Mouse (Mus musculus) spleen, adult 12 weeks (tissue): ENCODE data around the gene Gbp10.
"Not testable (repeated sequence)": the region's sequence is repeated elsewhere in the genome, so short reads cannot be mapped to it uniquely, and the experiment has no call there.

Experiments used
- DNase-seq: peaks from one replicate; pipeline ENCODE4 v3.0.0; 2022; ENCODE audit warnings: low spot score

Gbp10 gene

DNA sequence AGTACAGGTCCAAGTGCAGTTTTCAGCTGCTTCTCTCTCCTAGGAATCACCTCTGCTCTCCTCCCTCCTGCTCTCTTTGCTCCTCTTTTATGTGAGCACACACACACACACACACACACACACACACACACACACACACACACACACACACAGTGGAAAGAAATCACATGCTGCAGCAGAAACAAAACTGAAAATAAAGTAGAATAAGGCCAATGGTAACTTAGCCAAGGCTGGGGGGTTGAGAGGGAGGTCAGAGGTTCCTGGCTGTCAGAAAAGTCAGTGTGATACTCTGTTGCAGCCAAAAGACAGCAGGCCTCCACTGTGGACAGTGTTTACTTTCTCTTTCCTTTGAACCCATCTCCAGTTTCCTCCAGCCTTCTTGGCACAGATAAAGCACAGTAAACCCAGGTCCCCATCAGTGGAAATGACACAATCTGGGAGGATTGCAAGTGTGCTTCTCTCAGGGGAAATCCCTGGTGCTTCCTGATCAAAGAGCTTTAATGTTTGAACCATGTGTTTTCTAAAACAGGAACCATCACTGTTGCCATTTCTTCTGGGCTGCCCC lies at the start of gene Gbp10:
TSS of gene Gbp10 (minus strand) at position 51 of the 565 bp plus-strand sequence.
- DNase-seq, result peak; percentile 1

DNA sequence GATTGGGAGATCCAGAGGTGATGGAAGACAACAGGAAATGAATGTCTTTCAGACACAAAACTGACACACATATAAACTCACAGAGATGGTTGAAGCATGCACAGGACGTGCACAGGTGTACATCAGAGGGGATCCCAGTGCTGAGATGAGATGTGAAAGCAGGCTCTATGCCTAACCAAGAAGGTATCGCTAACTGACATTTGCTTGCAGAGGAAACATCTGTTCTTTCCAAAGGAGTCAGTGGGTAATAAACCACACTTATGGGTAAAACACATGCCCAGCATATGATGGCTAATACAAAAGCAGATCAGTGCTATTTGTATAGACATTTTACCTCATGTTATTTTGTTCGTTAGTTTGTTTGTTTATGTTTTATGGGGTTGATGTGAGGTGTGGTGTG lies 21.3 kb upstream of the Gbp10 start:
- DNase-seq, result not testable (repeated sequence)

DNA sequence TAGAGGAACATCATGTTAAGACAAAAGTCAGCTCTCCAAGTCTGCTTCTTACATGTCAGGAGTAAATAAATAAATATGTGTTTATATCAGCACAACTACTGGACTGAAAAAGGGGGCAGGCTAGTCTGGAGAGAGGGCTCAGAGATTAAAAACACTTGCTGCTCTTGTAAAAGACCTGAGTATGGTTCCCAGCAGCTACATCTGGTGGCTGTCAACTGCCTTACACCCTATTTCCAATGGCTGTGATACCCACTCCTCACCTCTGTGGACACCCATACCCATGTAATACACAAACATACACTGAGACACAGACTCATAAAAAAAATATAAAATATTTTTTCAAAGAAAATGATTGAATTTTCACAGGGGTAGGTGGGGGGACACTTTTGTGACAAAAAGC lies 13.2 kb upstream of the Gbp10 start:
- DNase-seq, result no peak

DNA sequence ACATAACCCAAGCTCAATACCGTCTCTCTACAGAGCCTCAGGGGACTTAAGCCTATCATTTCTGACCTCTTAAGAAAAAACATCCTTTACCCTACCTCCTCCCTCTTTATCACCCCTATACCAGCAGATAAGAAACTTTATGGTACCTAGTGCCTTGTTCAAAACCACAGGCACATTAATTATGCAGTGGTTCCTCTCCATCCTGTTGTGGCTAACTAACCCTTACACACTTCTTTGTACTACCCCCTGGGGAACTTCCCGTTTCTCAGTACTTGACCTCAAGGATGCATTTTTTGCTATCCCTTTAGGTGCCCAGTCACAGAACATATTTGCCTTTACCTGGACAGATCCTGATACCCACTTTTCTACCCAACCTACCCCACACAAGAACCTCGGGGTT lies 5.4 kb upstream of the Gbp10 start:
- not testable (repeated sequence) for DNase-seq

DNA sequence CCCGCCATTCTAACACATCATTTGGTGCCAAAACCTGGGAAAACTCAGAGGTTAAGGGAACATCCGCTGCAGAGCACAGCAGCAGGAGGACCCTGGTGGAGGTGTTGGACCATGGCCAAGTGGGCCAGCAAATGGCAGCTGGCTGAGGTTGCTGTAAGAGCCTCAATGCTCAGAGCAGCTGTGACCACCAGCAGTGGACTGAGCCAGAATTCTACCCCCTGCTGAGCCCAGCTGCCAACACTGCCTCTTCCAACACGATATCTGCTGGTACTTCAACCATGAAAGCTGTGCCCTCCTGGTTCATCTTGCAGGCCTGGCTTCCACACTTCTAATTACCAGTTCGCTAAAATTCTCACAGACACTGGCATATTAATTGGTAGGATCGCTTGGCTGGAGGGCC lies 1.6 kb upstream of the Gbp10 start:
- DNase-seq, result not testable (repeated sequence)

DNA sequence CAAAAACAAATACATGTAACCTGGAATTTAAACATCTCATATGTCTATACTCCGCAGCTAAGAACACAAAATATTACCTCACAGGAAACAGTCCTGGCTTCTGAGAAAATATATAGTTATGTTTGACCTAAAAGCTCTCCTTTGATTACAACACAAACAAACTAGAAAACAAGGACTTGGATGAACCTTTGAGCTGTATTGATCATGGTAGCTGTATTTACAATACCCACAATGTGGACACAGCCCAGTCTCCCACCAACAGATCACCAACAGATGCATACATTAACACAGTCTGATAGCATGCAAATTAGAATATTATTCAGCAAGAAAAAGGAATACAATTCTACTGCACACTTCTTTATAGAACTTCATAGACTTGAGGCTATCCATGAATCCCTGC lies 931 bp downstream of the Gbp10 start:
- DNase-seq, result not testable (repeated sequence)

DNA sequence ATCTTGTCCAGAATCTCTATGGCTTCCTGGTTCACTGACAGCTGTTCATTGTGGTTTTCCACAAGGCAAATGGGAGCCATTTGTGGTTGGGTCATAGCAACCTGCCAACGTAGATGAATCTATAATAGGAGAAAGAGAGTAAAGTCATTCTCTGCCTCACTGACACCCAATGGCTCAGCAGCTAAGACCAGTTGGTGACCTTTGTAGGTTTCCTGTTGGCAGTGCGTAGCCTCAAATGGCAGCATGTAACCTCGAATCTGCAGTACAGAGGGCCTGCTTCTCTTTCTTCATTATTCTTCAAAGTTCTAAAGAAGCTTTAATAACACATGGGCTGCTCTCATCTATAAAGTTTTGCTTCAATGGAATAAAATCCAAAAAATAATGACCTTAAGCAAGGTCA lies 3.3 kb downstream of the Gbp10 start:
- not testable (repeated sequence) for DNase-seq

DNA sequence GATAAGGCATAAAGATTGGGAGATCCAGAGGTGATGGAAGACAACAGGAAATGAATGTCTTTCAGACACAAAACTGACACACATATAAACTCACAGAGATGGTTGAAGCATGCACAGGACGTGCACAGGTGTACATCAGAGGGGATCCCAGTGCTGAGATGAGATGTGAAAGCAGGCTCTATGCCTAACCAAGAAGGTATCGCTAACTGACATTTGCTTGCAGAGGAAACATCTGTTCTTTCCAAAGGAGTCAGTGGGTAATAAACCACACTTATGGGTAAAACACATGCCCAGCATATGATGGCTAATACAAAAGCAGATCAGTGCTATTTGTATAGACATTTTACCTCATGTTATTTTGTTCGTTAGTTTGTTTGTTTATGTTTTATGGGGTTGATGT lies 30.4 kb downstream of the Gbp10 start:
- not testable (repeated sequence) for DNase-seq

DNA sequence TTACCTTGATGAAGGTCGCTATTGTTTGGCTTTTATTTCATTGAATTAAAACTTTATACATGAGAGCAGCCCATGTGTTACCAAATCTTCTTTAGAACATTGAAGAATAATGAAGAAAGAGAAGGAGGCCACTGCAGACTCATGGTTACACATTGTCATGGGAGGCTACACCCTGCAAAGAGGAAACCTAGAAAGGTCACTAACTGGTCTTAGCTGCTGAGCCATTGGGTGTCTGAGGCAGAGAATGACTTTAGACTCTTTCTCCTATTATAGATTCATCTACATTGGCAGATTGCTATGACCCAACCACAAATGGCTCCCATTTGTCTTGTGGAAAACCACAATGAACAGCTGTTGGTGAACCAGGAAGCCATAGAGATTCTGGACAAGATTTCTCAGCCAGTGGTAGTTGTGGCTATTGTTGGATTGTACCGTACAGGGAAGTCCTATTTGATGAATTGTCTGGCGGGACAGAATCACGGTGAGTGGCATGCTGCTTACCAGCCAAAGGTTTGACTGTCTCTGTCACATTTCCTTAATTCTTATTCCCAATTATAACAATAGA lies 38.5 kb downstream of the Gbp10 start:
- not testable (repeated sequence) for DNase-seq

DNA sequence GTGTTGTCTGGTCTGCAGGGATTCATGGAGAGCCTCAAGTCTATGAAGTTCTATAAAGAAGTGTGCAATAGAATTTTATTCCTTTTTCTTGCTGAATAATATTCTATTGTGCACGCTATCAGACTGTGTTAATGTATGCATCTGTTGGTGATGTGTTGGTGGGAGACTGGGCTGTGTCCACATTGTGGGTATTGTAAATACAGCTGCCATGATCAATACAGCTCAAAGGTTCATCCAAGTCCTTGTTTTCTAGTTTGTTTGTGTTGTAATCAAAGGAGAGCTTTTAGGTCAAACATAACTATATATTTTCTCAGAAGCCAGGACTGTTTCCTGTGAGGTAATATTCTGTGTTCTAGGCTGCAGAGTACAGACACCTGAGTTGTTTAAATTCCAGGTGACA lies 40.2 kb downstream of the Gbp10 start:
- not testable (repeated sequence) for DNase-seq

DNA sequence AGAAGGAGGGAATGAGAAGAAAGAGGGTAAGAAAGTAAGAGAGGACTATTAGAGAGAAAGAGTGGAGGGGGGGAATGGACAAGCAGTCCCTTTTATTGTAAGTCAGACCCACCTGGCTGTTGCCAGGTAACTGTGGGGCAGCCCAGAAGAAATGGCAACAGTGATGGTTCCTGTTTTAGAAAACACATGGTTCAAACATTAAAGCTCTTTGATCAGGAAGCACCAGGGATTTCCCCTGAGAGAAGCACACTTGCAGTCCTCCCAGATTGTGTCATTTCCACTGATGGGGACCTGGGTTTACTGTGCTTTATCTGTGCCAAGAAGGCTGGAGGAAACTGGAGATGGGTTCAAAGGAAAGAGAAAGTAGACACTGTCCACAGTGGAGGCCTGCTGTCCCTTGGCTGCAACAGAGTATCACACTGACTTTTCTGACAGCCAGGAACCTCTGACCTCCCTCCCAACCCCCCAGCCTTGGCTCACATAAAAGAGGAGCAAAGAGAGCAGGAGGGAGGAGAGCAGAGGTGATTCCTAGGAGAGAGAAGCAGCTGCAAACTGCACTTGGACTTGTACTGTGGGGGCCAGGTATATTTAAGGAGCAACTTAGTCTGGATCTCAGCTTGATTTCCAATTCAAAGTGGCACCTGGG lies 41.3 kb downstream of the Gbp10 start:
- not testable (repeated sequence) for DNase-seq

DNA sequence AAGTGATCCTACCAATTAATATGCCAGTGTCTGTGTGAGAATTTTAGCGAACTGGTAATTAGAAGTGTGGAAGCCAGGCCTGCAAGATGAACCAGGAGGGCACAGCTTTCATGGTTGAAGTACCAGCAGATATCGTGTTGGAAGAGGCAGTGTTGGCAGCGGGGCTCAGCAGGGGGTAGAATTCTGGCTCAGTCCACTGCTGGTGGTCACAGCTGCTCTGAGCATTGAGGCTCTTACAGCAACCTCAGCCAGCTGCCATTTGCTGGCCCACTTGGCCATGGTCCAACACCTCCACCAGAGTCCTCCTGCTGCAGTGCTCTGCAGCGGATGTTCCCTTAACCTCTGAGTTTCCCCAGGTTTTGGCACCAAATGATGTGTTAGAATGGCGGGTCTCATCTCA lies 43.0 kb downstream of the Gbp10 start:
- DNase-seq, result not testable (repeated sequence)

DNA sequence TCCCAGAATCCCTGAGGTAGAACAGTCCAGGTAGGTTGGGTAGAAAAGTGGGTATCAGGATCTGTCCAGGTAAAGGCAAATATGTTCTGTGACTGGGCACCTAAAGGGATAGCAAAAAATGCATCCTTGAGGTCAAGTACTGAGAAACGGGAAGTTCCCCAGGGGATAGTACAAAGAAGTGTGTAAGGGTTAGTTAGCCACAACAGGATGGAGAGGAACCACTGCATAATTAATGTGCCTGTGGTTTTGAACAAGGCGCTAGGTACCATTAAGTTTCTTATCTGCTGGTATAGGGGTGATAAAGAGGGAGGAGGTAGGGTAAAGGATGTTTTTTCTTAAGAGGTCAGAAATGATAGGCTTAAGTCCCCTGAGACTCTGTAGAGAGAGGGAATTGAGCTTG lies 46.8 kb downstream of the Gbp10 start:
- not testable (repeated sequence) for DNase-seq

DNA sequence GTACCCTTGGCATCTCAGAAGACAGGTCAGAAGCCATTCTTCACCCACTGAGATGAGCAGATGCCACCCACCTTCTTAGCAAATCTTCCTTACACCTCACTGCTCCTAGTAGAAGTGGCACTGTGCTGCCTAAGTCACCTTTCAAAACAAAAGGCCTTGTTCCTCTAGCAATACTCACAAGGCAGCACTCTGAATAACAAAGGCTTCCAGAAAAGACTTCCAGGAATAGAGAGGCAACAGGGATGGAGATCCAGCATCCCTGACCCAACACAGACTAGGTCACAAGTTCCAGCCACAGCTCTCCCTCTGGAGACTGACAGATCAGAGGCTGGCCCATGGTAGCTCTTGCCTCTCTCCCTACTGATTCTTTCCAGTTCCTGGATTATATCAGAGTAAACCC lies 57.9 kb downstream of the Gbp10 start:
- DNase-seq, result no peak
